Mouse (Mus musculus) R1 (cell line): ENCODE results near the gene Xbp1.

Source experiments
- DNase-seq: peaks from one replicate; pipeline ENCODE4 v3.0.0-alpha.2; 2018; ENCODE audit warnings: low read depth, low spot score

Xbp1 gene

DNA sequence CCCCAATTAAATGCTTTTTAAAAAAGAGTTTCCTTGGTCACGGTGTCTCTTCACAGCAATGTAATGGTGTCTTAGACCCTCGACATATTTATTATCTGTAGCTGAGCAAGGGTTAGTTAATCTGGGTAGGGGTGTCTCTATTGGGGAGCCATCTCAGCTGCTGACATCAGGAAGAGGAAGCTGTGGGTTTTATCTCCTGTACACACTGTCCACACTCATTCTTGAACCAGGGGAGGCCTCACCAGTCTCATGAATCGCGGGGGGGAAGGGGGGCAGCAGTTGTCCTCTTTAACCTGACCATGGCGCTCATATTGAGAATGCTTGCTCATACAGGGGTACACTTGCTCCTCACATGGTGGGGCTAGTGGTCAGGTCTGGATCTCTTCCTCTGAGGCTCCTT, 47.6 kb downstream of the Xbp1 start:
- no peak for DNase-seq

DNA sequence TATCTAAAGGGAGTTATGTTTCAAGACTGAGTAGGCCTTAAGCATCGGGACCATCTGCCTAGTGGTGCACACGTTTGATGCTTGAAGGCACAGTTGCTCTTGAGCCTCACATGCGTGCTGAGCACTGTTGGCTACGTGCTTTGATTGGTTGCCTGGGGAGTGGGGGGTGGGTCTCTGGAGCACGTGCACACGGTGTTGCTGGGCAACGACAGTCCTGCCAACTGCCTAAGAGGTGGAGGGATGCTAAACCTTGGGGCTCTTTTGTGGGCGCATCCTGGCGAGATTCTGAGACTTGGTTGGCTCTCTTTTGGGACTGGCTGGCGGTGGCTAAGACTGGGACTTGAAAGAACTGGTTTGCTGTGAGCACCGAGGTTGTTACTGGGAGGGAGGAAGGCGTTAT, 49.0 kb downstream of the Xbp1 start, which contains the start of gene Ankrd36:
Gene Ankrd36, plus strand, starts transcription at position 211 of the 400 bp plus-strand sequence.
- DNase-seq: peak; percentile 75

DNA sequence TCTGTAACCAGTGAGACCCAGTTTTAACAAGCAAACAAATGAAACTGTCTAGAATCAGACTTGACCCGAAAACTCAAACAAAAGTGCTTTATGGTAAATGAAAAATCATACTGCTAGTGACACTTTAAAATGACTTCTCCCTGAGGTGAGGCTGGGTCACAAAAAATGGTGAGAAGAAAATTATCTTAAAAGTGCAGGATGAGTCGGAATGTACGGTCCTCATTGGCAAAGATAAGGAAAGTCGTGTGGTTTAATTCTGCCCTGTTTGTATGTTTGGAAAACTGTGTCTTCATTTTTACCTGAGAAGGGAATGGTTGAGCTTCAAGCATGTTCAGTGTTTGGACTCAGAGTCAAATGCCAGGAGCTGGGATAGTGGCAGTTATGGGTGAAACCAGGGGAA, 51.4 kb downstream of the Xbp1 start:
- no peak for DNase-seq

DNA sequence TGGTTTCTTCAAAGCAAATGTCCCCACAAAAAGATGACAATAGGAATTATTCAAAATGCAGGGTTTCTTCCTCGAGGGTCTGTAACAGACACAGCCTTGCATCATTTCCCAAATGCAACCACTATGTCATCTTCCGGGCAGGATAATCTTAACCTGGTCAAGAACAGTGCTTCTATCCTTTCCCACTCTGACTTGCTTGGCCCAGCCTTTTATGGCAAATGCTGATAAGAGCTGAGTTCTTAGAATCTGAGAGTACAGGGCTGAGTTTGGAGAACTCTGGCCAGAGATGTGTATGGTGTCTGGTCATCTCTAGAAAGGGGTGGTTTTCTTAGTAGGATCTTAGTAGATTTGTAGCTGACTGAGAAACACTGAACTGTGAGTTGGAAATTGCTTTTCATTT, 53.4 kb downstream of the Xbp1 start:
- no peak for DNase-seq

DNA sequence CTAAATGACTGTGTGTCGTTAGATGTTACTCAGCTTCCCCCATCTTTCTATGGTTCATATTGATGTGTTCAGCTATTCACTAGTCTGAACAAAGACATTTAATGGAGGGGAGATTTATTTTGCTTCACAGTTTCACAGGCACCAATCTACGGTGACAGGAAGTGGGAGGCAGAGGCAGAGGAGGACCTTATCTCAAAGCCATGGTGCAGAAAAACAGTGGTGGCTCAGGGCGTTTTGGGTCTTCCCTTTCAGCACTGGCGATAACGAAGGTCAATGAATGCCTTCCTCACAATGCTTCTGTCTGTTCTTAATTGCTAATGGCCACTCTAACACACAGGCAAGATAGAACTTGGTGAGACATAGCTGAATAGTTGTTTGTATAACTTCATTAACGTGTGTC, 54.6 kb downstream of the Xbp1 start:
- no peak for DNase-seq
